ENCODE assay signal across 28 mouse cellular contexts in genomic region chr7:133921291-133921690, GRCm38 (mm10).
"Had no signal": no experiment of that assay in that cellular context is flagged by ENCODE, and none has a peak within 500 bp of the region (broad histone marks: within the 10 kb centered on the region; RNA-seq: fewer than 3 reads in every experiment).

No protein-coding gene starts in this region.

- H3K4me2 ChIP-seq: heart, embryonic 11.5 days; heart, embryonic 13.5 days; heart, embryonic 15.5 days; hindbrain, embryonic 12.5 days; hindbrain, embryonic 14.5 days; intestine, embryonic 15.5 days; limb, embryonic 12.5 days; liver, embryonic 11.5 days; liver, embryonic 13.5 days; liver, embryonic 15.5 days had no signal

- H3K36me3 ChIP-seq: heart, embryonic 13.5 days; heart, embryonic 15.5 days; hindbrain, embryonic 10.5 days; hindbrain, embryonic 12.5 days; intestine, embryonic 15.5 days; limb, embryonic 10.5 days; limb, embryonic 12.5 days; liver, embryonic 13.5 days; liver, embryonic 15.5 days had no signal

- H3K4me3 ChIP-seq: heart, adult 2 months; heart, embryonic 13.5 days; heart, embryonic 15.5 days; hindbrain, embryonic 10.5 days; hindbrain, embryonic 12.5 days; intestine, embryonic 15.5 days; layer of hippocampus, adult 2 months; left cerebral cortex, adult 2 months; limb, embryonic 10.5 days; limb, embryonic 12.5 days; liver, embryonic 13.5 days; liver, embryonic 15.5 days had no signal

- H3K4me1 ChIP-seq: limb, embryonic 10.5 days; limb, embryonic 12.5 days; liver, embryonic 13.5 days; liver, embryonic 15.5 days had no signal

- ATAC-seq: hindbrain, embryonic 16.5 days; inflammation-experienced regulatory T-cells, adult 6 months; intestine, embryonic 15.5 days; intestine, postnatal 0 days had no signal

- H3K27ac ChIP-seq: heart, adult 2 months; heart, embryonic 13.5 days; heart, embryonic 15.5 days; hindbrain, embryonic 10.5 days; hindbrain, embryonic 12.5 days; hindbrain, embryonic 14.5 days; intestine, embryonic 15.5 days; layer of hippocampus, adult 2 months; left cerebral cortex, adult 2 months; limb, embryonic 10.5 days; limb, embryonic 12.5 days; liver, embryonic 13.5 days; liver, embryonic 15.5 days had no signal

- H3K9ac ChIP-seq: heart, embryonic 13.5 days; heart, embryonic 15.5 days; hindbrain, embryonic 12.5 days; hindbrain, embryonic 14.5 days; intestine, embryonic 15.5 days; limb, embryonic 12.5 days; liver, embryonic 13.5 days; liver, embryonic 15.5 days had no signal

- H3K9me3 ChIP-seq: heart, embryonic 13.5 days; heart, embryonic 15.5 days; hindbrain, embryonic 10.5 days; hindbrain, embryonic 12.5 days; intestine, embryonic 15.5 days; limb, embryonic 10.5 days; limb, embryonic 12.5 days; liver, embryonic 13.5 days; liver, embryonic 15.5 days had no signal

- DNase-seq: gastrocnemius, postnatal 14 days; gastrocnemius, postnatal 36 days; heart, postnatal 14 days; heart, postnatal 4 days; kidney, adult 18-20 months; kidney, adult 8-10 months; kidney, postnatal 10 days; kidney, postnatal 25 days; kidney, postnatal 4 days; liver; liver, embryonic 13.5 days had no signal

- H3K27me3 ChIP-seq: heart, embryonic 13.5 days; heart, embryonic 15.5 days; hindbrain, embryonic 12.5 days; intestine, embryonic 15.5 days; limb, embryonic 12.5 days; liver, embryonic 13.5 days; liver, embryonic 15.5 days had no signal
